Mouse (Mus musculus) A20 (cell line): ENCODE measurements at regions not wholly inside any gene's neighbourhood (a gene's known extent, or its start where the extent isn't known, plus 50 kb on each side); places are given as distances from the start of the nearest gene placed in this dataset.

Experiments
- DNase-seq: peaks from one replicate; pipeline ENCODE4 v3.0.0-alpha.2; 2011; ENCODE audit warnings: low read depth, low spot score

GRCm38 (mm10) chr5:43137777-43138176 is 95.2 kb upstream of the Cpeb2 start:
- no peak for DNase-seq

GRCm38 (mm10) chr5:43138931-43139486 is 94.0 kb upstream of the Cpeb2 start:
- no peak for DNase-seq

- DNase-seq, result no peak
These were observed 93.2 kb upstream of the Cpeb2 start for GRCm38 (mm10) chr5:43139813-43140212.

GRCm38 (mm10) chr5:43145939-43146338 is 87.0 kb upstream of the Cpeb2 start:
- peak; percentile 78 for DNase-seq

GRCm38 (mm10) chr5:43146928-43147327 is 86.0 kb upstream of the Cpeb2 start:
- no peak for DNase-seq

- DNase-seq, result no peak
These were observed 84.5 kb upstream of the Cpeb2 start for GRCm38 (mm10) chr5:43148486-43148885.

GRCm38 (mm10) chr5:43149559-43149958 is 83.4 kb upstream of the Cpeb2 start:
- DNase-seq, result no peak

- DNase-seq, result no peak
These were observed 81.7 kb upstream of the Cpeb2 start for GRCm38 (mm10) chr5:43151099-43151774.

GRCm38 (mm10) chr5:43152119-43152611 is 80.8 kb upstream of the Cpeb2 start:
- DNase-seq, result no peak

GRCm38 (mm10) chr5:43152881-43153280 is 80.1 kb upstream of the Cpeb2 start:
- DNase-seq, result no peak

- DNase-seq, result no peak
These were observed 76.2 kb upstream of the Cpeb2 start for GRCm38 (mm10) chr5:43156771-43157170.

- DNase-seq, result no peak
These were observed 72.8 kb upstream of the Cpeb2 start for GRCm38 (mm10) chr5:43160140-43160539.

- DNase-seq, result peak; percentile 53
These were observed 51.5 kb upstream of the Cpeb2 start for GRCm38 (mm10) chr5:43181475-43181874.
